Mouse (Mus musculus) hindbrain, embryonic 15.5 days (tissue): ENCODE measurements around the gene Dexi. TPM values are rescaled to one million over a fixed set of nuclear protein-coding genes. Genes with fewer than 3 reads are reported as not detected.

Experiments
- ATAC-seq: fragments of 200-750 bp; cut with Nextera tagmentation; 2 replicates; pipeline ENCODE4 v1.8.0; 2017; ENCODE audit warnings: low read depth, moderate number of reproducible peaks, moderate TSS enrichment; ENCODE audit not compliant: low FRiP score
- H3K27ac ChIP-seq: fragments of 300-500 bp; sonication (generic); replicated peaks from 2 replicates; pipeline ENCODE4 v1.5.1; 2015; ENCODE audit warnings: mild to moderate bottlenecking, inconsistent platforms
- H3K27me3 ChIP-seq: fragments of 300-500 bp; sonication (generic); 2 replicates; pipeline ENCODE4 v1.6.1; 2015; ENCODE audit warnings: control low read depth, inconsistent platforms
- H3K36me3 ChIP-seq: fragments of 300-500 bp; sonication (generic); 2 replicates; pipeline ENCODE4 v1.6.1; 2015; ENCODE audit warnings: control low read depth, inconsistent platforms
- H3K4me1 ChIP-seq: fragments of 300-500 bp; sonication (generic); replicated peaks from 2 replicates; pipeline ENCODE4 v1.6.1; 2015; ENCODE audit warnings: control low read depth, inconsistent platforms
- H3K4me2 ChIP-seq: fragments of 300-500 bp; sonication (generic); 2 replicates; pipeline ENCODE4 v1.6.1; 2015; ENCODE audit warnings: moderate library complexity, mild to moderate bottlenecking, inconsistent platforms
- H3K4me3 ChIP-seq: fragments of 300-500 bp; sonication (generic); 2 replicates; pipeline ENCODE4 v1.5.1; 2015; ENCODE audit warnings: mild to moderate bottlenecking, inconsistent platforms
- H3K9ac ChIP-seq: fragments of 300-500 bp; sonication (generic); 2 replicates; pipeline ENCODE4 v1.6.1; 2015; ENCODE audit warnings: inconsistent platforms
- H3K9me3 ChIP-seq: fragments of 300-500 bp; sonication (generic); 2 replicates; pipeline ENCODE4 v1.6.1; 2016; ENCODE audit warnings: control low read depth, inconsistent platforms
- WGBS: fragments of 180-500 bp; shearing (Covaris S2); methylation state at CpG from one replicate; pipeline ENCODE4 v1.1.7; 2015; 5-methylcytosine and 5-hydroxymethylcytosine counted together
- polyA plus RNA-seq: library from polyadenylated mRNA; unstranded; fragments of >200 nt; fragmentation: Nextera tagmentation; extraction: Ambion mirVana; gene quantifications from 2 replicates; pipeline ENCODE4 v1.2.1, GENCODE M21; 2015

The Dexi gene
- polyA plus RNA-seq, 1 experiment from 2014 or later: 19.3 TPM

- Histone ChIP-seq H3K9ac (no peak overlapping the region), H3K27me3 (no peaks in the 10 kb centered on the region), H3K4me3 (no peak overlapping the region), H3K36me3 (peaks cover 44% of the 10 kb centered on the region), H3K9me3 (no peaks in the 10 kb centered on the region), H3K4me1 (no peaks in the 10 kb centered on the region), H3K4me2 (no peak overlapping the region), H3K27ac (no peak overlapping the region)
- WGBS: 37% methylated on average over 4 of the region's 4 CpGs
- ATAC-seq: peak; percentile 65; the same call in 1 of the 2 replicates
Measured at GRCm38 (mm10) chr16:10565278-10565885, 22.5 kb upstream of the Dexi start.

DNA sequence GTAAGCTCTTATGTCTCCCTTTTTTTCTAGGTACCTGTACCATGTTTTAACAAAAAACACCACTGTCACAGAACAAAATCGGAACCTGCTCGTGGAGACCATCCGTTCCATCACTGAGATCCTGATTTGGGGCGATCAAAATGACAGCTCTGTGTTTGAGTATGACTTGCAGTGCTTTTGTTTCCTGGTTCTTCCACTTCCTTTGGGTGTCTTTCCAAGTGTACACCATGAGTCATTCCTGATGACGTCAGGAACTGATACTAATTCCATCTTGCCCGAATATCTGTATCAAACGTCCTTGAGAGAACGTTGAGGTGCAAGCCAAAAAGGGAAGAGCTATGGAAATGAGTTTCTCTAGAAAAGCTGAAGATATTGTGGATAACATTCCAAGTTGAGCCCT, 17.1 kb upstream of the Dexi start:
- H3K9me3 ChIP-seq: no peaks in the 10 kb centered on the region
- H3K36me3 ChIP-seq: peaks cover 23% of the 10 kb centered on the region
- ATAC-seq: no peak
- no peak overlapping the region for H3K27ac ChIP-seq
- no peak overlapping the region for H3K4me2 ChIP-seq
- H3K9ac ChIP-seq: no peak overlapping the region
- H3K4me3 ChIP-seq: no peak overlapping the region
- no peaks in the 10 kb centered on the region for H3K4me1 ChIP-seq
- no peaks in the 10 kb centered on the region for H3K27me3 ChIP-seq
- WGBS: 95% methylated on average over 8 of the region's 8 CpGs

GRCm38 (mm10) chr16:10553858-10554257, 11.0 kb upstream of the Dexi start:
- no peak for ATAC-seq
- Histone ChIP-seq H3K4me3 (no peak overlapping the region), H3K9ac (no peak overlapping the region), H3K4me1 (no peaks in the 10 kb centered on the region), H3K27ac (no peak overlapping the region), H3K4me2 (no peak overlapping the region), H3K36me3 (no peaks in the 10 kb centered on the region), H3K9me3 (no peaks in the 10 kb centered on the region), H3K27me3 (no peaks in the 10 kb centered on the region)
- 92% methylated on average over 2 of the region's 2 CpGs for WGBS

DNA sequence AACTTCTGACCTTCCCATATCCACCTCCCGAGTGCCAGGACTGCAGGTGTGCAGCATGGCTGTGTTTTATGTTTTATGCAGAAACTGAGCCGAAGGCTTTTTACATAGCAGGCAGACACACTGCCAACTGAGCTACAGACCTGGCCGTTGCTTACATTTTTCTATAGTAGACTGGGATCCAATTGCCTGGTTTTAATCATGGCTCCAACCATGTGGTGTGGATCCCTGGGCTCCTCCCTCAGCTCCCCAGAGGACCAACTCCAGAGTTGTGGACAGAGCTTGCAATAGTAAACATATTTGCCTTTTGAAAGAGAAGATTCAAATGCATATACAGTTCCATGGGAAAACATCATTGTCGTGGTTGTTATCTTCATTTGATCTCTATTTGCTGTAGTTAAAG, 8.7 kb upstream of the Dexi start:
- H3K9ac ChIP-seq: no peak overlapping the region
- whole genome bisulfite sequencing: 89% methylated on average over 4 of the region's 4 CpGs
- H3K4me1 ChIP-seq: peaks cover 15% of the 10 kb centered on the region
- H3K36me3 ChIP-seq: no peaks in the 10 kb centered on the region
- no peaks in the 10 kb centered on the region for H3K27me3 ChIP-seq
- H3K4me3 ChIP-seq: no peak overlapping the region
- no peak overlapping the region for H3K4me2 ChIP-seq
- H3K27ac ChIP-seq: no peak overlapping the region
- ATAC-seq: no peak
- no peaks in the 10 kb centered on the region for H3K9me3 ChIP-seq

DNA sequence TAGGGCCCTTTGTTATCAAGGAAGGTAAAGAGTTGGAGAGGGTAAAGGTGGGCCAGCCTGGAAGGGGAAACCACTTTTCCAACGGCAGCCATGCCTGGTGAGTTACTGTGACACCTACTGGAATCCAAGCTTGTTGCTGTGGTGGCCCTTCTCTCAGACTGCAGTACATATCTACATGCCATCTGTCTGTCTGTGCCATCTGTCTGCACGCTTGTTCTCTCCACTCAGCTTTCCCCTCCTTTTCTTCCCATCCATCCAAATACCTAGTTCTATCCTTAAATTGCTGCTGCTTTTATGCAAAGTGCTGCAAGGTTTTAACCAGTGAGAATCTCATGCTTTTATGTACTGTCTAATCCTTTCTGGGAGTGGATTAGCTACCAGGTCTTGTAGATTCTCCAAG, 6.7 kb upstream of the Dexi start:
- Histone ChIP-seq H3K4me3 (no peak overlapping the region), H3K36me3 (no peaks in the 10 kb centered on the region), H3K9me3 (no peaks in the 10 kb centered on the region), H3K9ac (no peak overlapping the region), H3K27ac (no peak overlapping the region), H3K4me2 (no peak overlapping the region), H3K27me3 (no peaks in the 10 kb centered on the region), H3K4me1 (peaks cover 25% of the 10 kb centered on the region)
- no peak for ATAC-seq
- 93% methylated on average over 2 of the region's 2 CpGs for WGBS

- Histone ChIP-seq H3K27me3 (no peaks in the 10 kb centered on the region), H3K27ac (no peak overlapping the region), H3K36me3 (no peaks in the 10 kb centered on the region), H3K4me2 (no peak overlapping the region), H3K9me3 (no peaks in the 10 kb centered on the region), H3K9ac (no peak overlapping the region), H3K4me1 (peaks cover 25% of the 10 kb centered on the region), H3K4me3 (no peak overlapping the region)
- ATAC-seq: no peak
- WGBS: 70% methylated on average over 3 of the region's 3 CpGs
Measured at GRCm38 (mm10) chr16:10548938-10549337, 6.1 kb upstream of the Dexi start.

- Histone ChIP-seq H3K27ac (no peak overlapping the region), H3K9me3 (no peaks in the 10 kb centered on the region), H3K9ac (0 out of 2 replicates have a peak overlapping the region, but pooled peaks have one; percentile 0), H3K27me3 (no peaks in the 10 kb centered on the region), H3K4me1 (peaks cover 33% of the 10 kb centered on the region), H3K4me2 (peak overlapping the region; percentile 18), H3K36me3 (no peaks in the 10 kb centered on the region), H3K4me3 (no peak overlapping the region)
- no peak for ATAC-seq
- 73% methylated on average over 3 of the region's 3 CpGs for WGBS
Measured at GRCm38 (mm10) chr16:10546865-10547264, 4.0 kb upstream of the Dexi start.

- Histone ChIP-seq H3K36me3 (no peaks in the 10 kb centered on the region), H3K4me3 (peak within 1 kb of the TSS; percentile 86), H3K9ac (peak within 1 kb of the TSS; percentile 83), H3K4me1 (peaks cover 51% of the 10 kb centered on the region), H3K4me2 (peak within 1 kb of the TSS; percentile 76), H3K27ac (peak within 1 kb of the TSS; percentile 43), H3K27me3 (no peaks in the 10 kb centered on the region), H3K9me3 (no peaks in the 10 kb centered on the region)
- under 1% methylated on average over 58 of the region's 58 CpGs for WGBS
- peak; percentile 93 for ATAC-seq
Measured at GRCm38 (mm10) chr16:10544995-10545622, 2.3 kb upstream of the Dexi start, which contains the start of gene Clec16a. TSS of gene Clec16a (plus strand) at chr16:10545339.

DNA sequence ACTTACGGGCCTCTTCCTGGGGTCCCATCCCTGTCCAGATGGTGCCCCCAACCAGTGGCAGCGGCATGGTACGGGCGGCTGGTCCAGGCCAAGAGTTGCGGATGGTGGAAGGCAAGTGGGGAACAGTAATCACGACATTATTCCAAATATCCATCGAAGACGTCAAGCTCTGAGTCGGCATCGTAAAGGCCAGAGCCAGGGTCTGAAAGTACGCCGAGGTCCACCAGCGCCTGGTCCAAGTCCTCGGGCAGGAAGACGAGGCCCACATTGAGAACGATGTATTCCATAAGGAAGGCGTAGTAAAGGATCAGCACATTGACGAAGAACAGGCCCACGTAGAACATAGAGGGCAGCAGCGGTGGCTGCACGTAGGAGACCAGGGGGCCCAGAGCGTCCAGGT, 588 bp downstream of the Dexi start:
- no peaks in the 10 kb centered on the region for H3K9me3 ChIP-seq
- peaks cover 65% of the 10 kb centered on the region for H3K4me1 ChIP-seq
- no peaks in the 10 kb centered on the region for H3K27me3 ChIP-seq
- ATAC-seq: peak; percentile 3; the same call in 1 of the 2 replicates
- H3K4me3 ChIP-seq: peak overlapping the region; percentile 74
- H3K9ac ChIP-seq: peak overlapping the region; percentile 84
- 3% methylated on average over 22 of the region's 22 CpGs for WGBS
- H3K27ac ChIP-seq: peak overlapping the region; percentile 79
- peak overlapping the region; percentile 79 for H3K4me2 ChIP-seq
- no peaks in the 10 kb centered on the region for H3K36me3 ChIP-seq

DNA sequence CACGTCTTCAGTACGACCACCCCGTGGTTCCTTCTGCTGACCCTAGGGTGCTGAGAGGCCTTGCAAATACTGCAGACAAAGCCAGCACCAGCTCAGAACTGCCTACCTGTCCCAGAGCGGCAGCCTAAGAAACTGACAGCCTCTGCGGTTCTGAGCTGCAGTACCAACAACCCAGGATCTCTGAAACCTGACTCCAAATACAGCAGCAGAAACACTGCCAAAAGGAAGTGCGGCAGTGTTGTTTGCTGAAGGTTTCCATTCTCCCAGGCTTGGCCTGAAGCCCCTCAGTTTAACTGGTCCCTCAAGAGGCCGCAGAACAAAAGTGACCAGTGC, 1.3 kb downstream of the Dexi start:
- 0 out of 2 replicates have a peak overlapping the region, but pooled peaks have one; percentile 79 for H3K27ac ChIP-seq
- peak overlapping the region; percentile 84 for H3K9ac ChIP-seq
- peak overlapping the region; percentile 74 for H3K4me3 ChIP-seq
- no peaks in the 10 kb centered on the region for H3K27me3 ChIP-seq
- 33% methylated on average over 7 of the region's 7 CpGs for WGBS
- H3K9me3 ChIP-seq: no peaks in the 10 kb centered on the region
- H3K36me3 ChIP-seq: no peaks in the 10 kb centered on the region
- peaks cover 58% of the 10 kb centered on the region for H3K4me1 ChIP-seq
- H3K4me2 ChIP-seq: peak overlapping the region; percentile 79
- no peak for ATAC-seq

GRCm38 (mm10) chr16:10540763-10541597, 1.9 kb downstream of the Dexi start:
- Histone ChIP-seq H3K9me3 (no peaks in the 10 kb centered on the region), H3K4me3 (peak overlapping the region; percentile 74), H3K4me2 (peak overlapping the region; percentile 79), H3K36me3 (peaks cover 4% of the 10 kb centered on the region; the same call in 1 of the 2 replicates), H3K27me3 (no peaks in the 10 kb centered on the region), H3K9ac (peak overlapping the region; percentile 84), H3K4me1 (peaks cover 52% of the 10 kb centered on the region), H3K27ac (no peak overlapping the region)
- 72% methylated on average over 16 of the region's 16 CpGs for WGBS
- no peak for ATAC-seq

GRCm38 (mm10) chr16:10536961-10537360, 5.9 kb downstream of the Dexi start:
- Histone ChIP-seq H3K27me3 (no peaks in the 10 kb centered on the region), H3K9me3 (no peaks in the 10 kb centered on the region), H3K4me1 (peaks cover 45% of the 10 kb centered on the region), H3K4me2 (no peak overlapping the region), H3K27ac (no peak overlapping the region), H3K36me3 (peaks cover 12% of the 10 kb centered on the region), H3K9ac (no peak overlapping the region), H3K4me3 (no peak overlapping the region)
- 93% methylated on average over 3 of the region's 3 CpGs for WGBS
- ATAC-seq: no peak
